Mouse (Mus musculus): Measurements from ENCODE around the gene Vars2. TPM values are rescaled to one million over a fixed set of nuclear protein-coding genes. Genes with fewer than 3 reads are reported as not detected.

The Vars2 gene
- polyA plus RNA-seq (2014; fragmentation: Nextera tagmentation; extraction: Ambion mirVana), result 9.1 and 12.7 TPM in 2 replicates

- Histone ChIP-seq H3K36me3 (ENCODE audit: control insufficient read depth, insufficient read depth, low read length) (0 out of 2 replicates have a peak, but pooled peaks cover 3% of the 10 kb centered on the region), H3K4me2 (peak within 1 kb of the TSS; percentile 96), H3K9ac (ENCODE audit: low read depth, low read length) (peak within 1 kb of the TSS; percentile 80), H3K4me1 (ENCODE audit: control insufficient read depth, insufficient read depth, low read length) (peaks cover 11% of the 10 kb centered on the region), H3K4me3 (ENCODE audit: low read depth, low read length) (peak within 1 kb of the TSS; percentile 82), H3K9me3 (replicated peaks; ENCODE audit: control insufficient read depth, low read length) (no peaks in the 10 kb centered on the region), H3K27me3 (ENCODE audit: control insufficient read depth, insufficient read depth, low read length) (no peaks in the 10 kb centered on the region), H3K27ac (ENCODE audit: low read depth, low read length) (peak within 1 kb of the TSS; percentile 78)
- peak; percentile 83 for ATAC-seq (replicated peaks; ENCODE audit: insufficient number of reproducible peaks, low FRiP score, low TSS enrichment)
- under 1% methylated on average over 61 of the region's 61 CpGs for WGBS (ENCODE audit: insufficient replicate concordance)
Measured at GRCm38 (mm10) chr17:35667334-35668065, at the start of gene Vars2. TSS of gene Vars2 (minus strand) at chr17:35667592.

GRCm38 (mm10) chr17:35717080-35717479, 49.7 kb upstream of the Vars2 start:
- H3K9ac ChIP-seq (ENCODE audit: low read depth, low read length), result no peak overlapping the region
- no peak overlapping the region for H3K4me2 ChIP-seq
- no peak overlapping the region for H3K4me3 ChIP-seq (ENCODE audit: low read depth, low read length)
- H3K4me1 ChIP-seq (ENCODE audit: control insufficient read depth, insufficient read depth, low read length), result peaks cover 24% of the 10 kb centered on the region
- H3K27me3 ChIP-seq (ENCODE audit: control insufficient read depth, insufficient read depth, low read length), result no peaks in the 10 kb centered on the region
- H3K9me3 ChIP-seq (replicated peaks; ENCODE audit: control insufficient read depth, low read length), result no peaks in the 10 kb centered on the region
- no peak for ATAC-seq (replicated peaks; ENCODE audit: insufficient number of reproducible peaks, low FRiP score, low TSS enrichment)
- WGBS (ENCODE audit: insufficient replicate concordance), result 82% methylated on average over 6 of the region's 6 CpGs
- H3K27ac ChIP-seq (ENCODE audit: low read depth, low read length), result no peak overlapping the region
- no peaks in the 10 kb centered on the region for H3K36me3 ChIP-seq (ENCODE audit: control insufficient read depth, insufficient read depth, low read length)

- 81% methylated on average over 3 of the region's 3 CpGs for WGBS (ENCODE audit: insufficient replicate concordance)
- Histone ChIP-seq H3K27me3 (ENCODE audit: control insufficient read depth, insufficient read depth, low read length) (no peaks in the 10 kb centered on the region), H3K36me3 (ENCODE audit: control insufficient read depth, insufficient read depth, low read length) (no peaks in the 10 kb centered on the region), H3K9me3 (replicated peaks; ENCODE audit: control insufficient read depth, low read length) (no peaks in the 10 kb centered on the region), H3K9ac (ENCODE audit: low read depth, low read length) (no peak overlapping the region), H3K4me1 (ENCODE audit: control insufficient read depth, insufficient read depth, low read length) (peaks cover 22% of the 10 kb centered on the region), H3K4me2 (no peak overlapping the region), H3K4me3 (ENCODE audit: low read depth, low read length) (no peak overlapping the region), H3K27ac (ENCODE audit: low read depth, low read length) (no peak overlapping the region)
- no peak for ATAC-seq (replicated peaks; ENCODE audit: insufficient number of reproducible peaks, low FRiP score, low TSS enrichment)
Measured at GRCm38 (mm10) chr17:35716114-35716513, 48.7 kb upstream of the Vars2 start.

GRCm38 (mm10) chr17:35710705-35711347, 43.4 kb upstream of the Vars2 start:
- peak; percentile 57; the same call in 1 of the 2 replicates for ATAC-seq (replicated peaks; ENCODE audit: insufficient number of reproducible peaks, low FRiP score, low TSS enrichment)
- Histone ChIP-seq H3K9ac (ENCODE audit: low read depth, low read length) (no peak overlapping the region), H3K4me1 (ENCODE audit: control insufficient read depth, insufficient read depth, low read length) (peaks cover 29% of the 10 kb centered on the region), H3K4me3 (ENCODE audit: low read depth, low read length) (no peak overlapping the region), H3K27ac (ENCODE audit: low read depth, low read length) (peak overlapping the region; percentile 79), H3K4me2 (peak overlapping the region; percentile 27; the same call in 1 of the 2 replicates), H3K9me3 (replicated peaks; ENCODE audit: control insufficient read depth, low read length) (no peaks in the 10 kb centered on the region), H3K27me3 (ENCODE audit: control insufficient read depth, insufficient read depth, low read length) (no peaks in the 10 kb centered on the region), H3K36me3 (ENCODE audit: control insufficient read depth, insufficient read depth, low read length) (no peaks in the 10 kb centered on the region)
- WGBS (ENCODE audit: insufficient replicate concordance), result 30% methylated on average over 8 of the region's 8 CpGs

GRCm38 (mm10) chr17:35708611-35709010, 41.2 kb upstream of the Vars2 start:
- ATAC-seq (replicated peaks; ENCODE audit: insufficient number of reproducible peaks, low FRiP score, low TSS enrichment), result no peak
- H3K4me2 ChIP-seq, result no peak overlapping the region
- no peak overlapping the region for H3K4me3 ChIP-seq (ENCODE audit: low read depth, low read length)
- no peaks in the 10 kb centered on the region for H3K9me3 ChIP-seq (replicated peaks; ENCODE audit: control insufficient read depth, low read length)
- peak overlapping the region; percentile 0; the same call in 1 of the 2 replicates for H3K27ac ChIP-seq (ENCODE audit: low read depth, low read length)
- WGBS (ENCODE audit: insufficient replicate concordance), result 49% methylated on average over 2 of the region's 2 CpGs
- H3K36me3 ChIP-seq (ENCODE audit: control insufficient read depth, insufficient read depth, low read length), result no peaks in the 10 kb centered on the region
- H3K27me3 ChIP-seq (ENCODE audit: control insufficient read depth, insufficient read depth, low read length), result no peaks in the 10 kb centered on the region; the same call in 1 of the 2 replicates
- H3K9ac ChIP-seq (ENCODE audit: low read depth, low read length), result no peak overlapping the region
- peaks cover 39% of the 10 kb centered on the region for H3K4me1 ChIP-seq (ENCODE audit: control insufficient read depth, insufficient read depth, low read length)

- WGBS (ENCODE audit: insufficient replicate concordance), result 72% methylated on average over 7 of the region's 7 CpGs
- Histone ChIP-seq H3K4me3 (ENCODE audit: low read depth, low read length) (no peak overlapping the region), H3K9ac (ENCODE audit: low read depth, low read length) (no peak overlapping the region), H3K27me3 (ENCODE audit: control insufficient read depth, insufficient read depth, low read length) (no peaks in the 10 kb centered on the region; the same call in 1 of the 2 replicates), H3K27ac (ENCODE audit: low read depth, low read length) (no peak overlapping the region), H3K4me2 (no peak overlapping the region), H3K36me3 (ENCODE audit: control insufficient read depth, insufficient read depth, low read length) (no peaks in the 10 kb centered on the region), H3K9me3 (replicated peaks; ENCODE audit: control insufficient read depth, low read length) (no peaks in the 10 kb centered on the region), H3K4me1 (ENCODE audit: control insufficient read depth, insufficient read depth, low read length) (peaks cover 39% of the 10 kb centered on the region)
- no peak for ATAC-seq (replicated peaks; ENCODE audit: insufficient number of reproducible peaks, low FRiP score, low TSS enrichment)
Measured at GRCm38 (mm10) chr17:35707929-35708328, 40.5 kb upstream of the Vars2 start.

GRCm38 (mm10) chr17:35705836-35706235, 38.4 kb upstream of the Vars2 start:
- Histone ChIP-seq H3K9me3 (replicated peaks; ENCODE audit: control insufficient read depth, low read length) (no peaks in the 10 kb centered on the region), H3K27me3 (ENCODE audit: control insufficient read depth, insufficient read depth, low read length) (peaks cover 5% of the 10 kb centered on the region), H3K4me2 (no peak overlapping the region), H3K27ac (ENCODE audit: low read depth, low read length) (no peak overlapping the region), H3K9ac (ENCODE audit: low read depth, low read length) (no peak overlapping the region), H3K36me3 (ENCODE audit: control insufficient read depth, insufficient read depth, low read length) (no peaks in the 10 kb centered on the region), H3K4me3 (ENCODE audit: low read depth, low read length) (no peak overlapping the region), H3K4me1 (ENCODE audit: control insufficient read depth, insufficient read depth, low read length) (peaks cover 38% of the 10 kb centered on the region)
- no peak for ATAC-seq (replicated peaks; ENCODE audit: insufficient number of reproducible peaks, low FRiP score, low TSS enrichment)
- WGBS (ENCODE audit: insufficient replicate concordance), result 24% methylated on average over 4 of the region's 4 CpGs

- Histone ChIP-seq H3K27me3 (ENCODE audit: control insufficient read depth, insufficient read depth, low read length) (peaks cover 14% of the 10 kb centered on the region), H3K36me3 (ENCODE audit: control insufficient read depth, insufficient read depth, low read length) (no peaks in the 10 kb centered on the region), H3K9ac (ENCODE audit: low read depth, low read length) (peak within 1 kb of the TSS; percentile 76), H3K9me3 (replicated peaks; ENCODE audit: control insufficient read depth, low read length) (no peaks in the 10 kb centered on the region), H3K4me1 (ENCODE audit: control insufficient read depth, insufficient read depth, low read length) (peaks cover 32% of the 10 kb centered on the region), H3K4me2 (peak within 1 kb of the TSS; percentile 75), H3K27ac (ENCODE audit: low read depth, low read length) (peak within 1 kb of the TSS; percentile 66), H3K4me3 (ENCODE audit: low read depth, low read length) (peak within 1 kb of the TSS; percentile 49)
- 9% methylated on average over 19 of the region's 19 CpGs for WGBS (ENCODE audit: insufficient replicate concordance)
- no peak for ATAC-seq (replicated peaks; ENCODE audit: insufficient number of reproducible peaks, low FRiP score, low TSS enrichment)
Measured at GRCm38 (mm10) chr17:35704621-35705464, 37.5 kb upstream of the Vars2 start, which contains the start of gene Ddr1. TSS of gene Ddr1 (minus strand) at chr17:35704621.

Measured in heart, embryonic 11.5 days (tissue).